Mouse (Mus musculus): ENCODE data around the gene Cd276. TPM values are rescaled to one million over a fixed set of nuclear protein-coding genes. Genes with fewer than 3 reads are reported as not detected.

The Cd276 gene
- polyA plus RNA-seq, 1 experiment from 2014 or later = 22.0 TPM

GRCm38 (mm10) chr9:58530407-58530806, 24.8 kb downstream of the Cd276 start:
- no peak overlapping the region for H3K4me2 ChIP-seq
- no peak for ATAC-seq (replicated peaks; ENCODE audit: insufficient number of reproducible peaks, insufficient read depth, low FRiP score, low read depth)
- WGBS = 91% methylated on average over 13 of the region's 13 CpGs

GRCm38 (mm10) chr9:58527841-58528240, 27.4 kb downstream of the Cd276 start:
- Histone ChIP-seq H3K4me1 (replicated peaks) (no peaks in the 10 kb centered on the region), H3K36me3 (peaks cover 36% of the 10 kb centered on the region), H3K9ac (no peak overlapping the region), H3K27ac (no peak overlapping the region), H3K4me3 (no peak overlapping the region), H3K9me3 (replicated peaks) (no peaks in the 10 kb centered on the region), H3K4me2 (no peak overlapping the region), H3K27me3 (no peaks in the 10 kb centered on the region)
- ATAC-seq (replicated peaks; ENCODE audit: insufficient number of reproducible peaks, insufficient read depth, low FRiP score, low read depth) = no peak
- 73% methylated on average over 4 of the region's 4 CpGs for WGBS

More at GRCm38 (mm10) chr9:58530407-58530806, 24.8 kb downstream of the Cd276 start:
- H3K27ac ChIP-seq = no peak overlapping the region
- H3K4me3 ChIP-seq = no peak overlapping the region
- peaks cover 32% of the 10 kb centered on the region for H3K36me3 ChIP-seq
- H3K4me1 ChIP-seq (replicated peaks) = no peaks in the 10 kb centered on the region
- no peak overlapping the region for H3K9ac ChIP-seq
- no peaks in the 10 kb centered on the region for H3K9me3 ChIP-seq (replicated peaks)
- no peaks in the 10 kb centered on the region for H3K27me3 ChIP-seq

DNA sequence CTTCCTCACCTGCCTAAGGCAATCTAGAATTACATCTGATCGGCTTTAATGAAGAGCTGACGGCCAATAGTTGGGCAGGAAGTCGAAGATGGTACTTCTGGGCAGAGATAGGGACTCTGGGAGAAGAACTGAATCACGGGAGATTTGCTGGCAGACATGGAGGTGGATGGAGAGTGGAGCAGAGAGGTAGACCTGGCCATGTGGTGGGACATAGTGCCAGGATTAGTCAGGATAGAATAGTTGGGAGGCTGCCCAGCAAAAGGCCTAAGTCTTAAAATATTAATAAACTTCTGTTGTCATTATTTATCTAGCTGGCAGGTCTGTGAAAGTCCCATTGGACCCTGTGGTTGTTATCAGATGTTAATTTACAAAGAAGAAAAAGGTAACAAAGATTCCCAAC, 30.1 kb downstream of the Cd276 start:
- peaks cover 24% of the 10 kb centered on the region for H3K4me1 ChIP-seq (replicated peaks)
- H3K9ac ChIP-seq = no peak overlapping the region
- 80% methylated on average over 4 of the region's 4 CpGs for WGBS
- H3K4me3 ChIP-seq = no peak overlapping the region
- H3K36me3 ChIP-seq = peaks cover 31% of the 10 kb centered on the region
- no peaks in the 10 kb centered on the region for H3K27me3 ChIP-seq
- H3K4me2 ChIP-seq = no peak overlapping the region
- no peaks in the 10 kb centered on the region for H3K9me3 ChIP-seq (replicated peaks)
- ATAC-seq (replicated peaks; ENCODE audit: insufficient number of reproducible peaks, insufficient read depth, low FRiP score, low read depth) = no peak
- H3K27ac ChIP-seq = no peak overlapping the region

GRCm38 (mm10) chr9:58521883-58522423, 33.3 kb downstream of the Cd276 start:
- WGBS = 41% methylated on average over 4 of the region's 4 CpGs
- Histone ChIP-seq H3K36me3 (peaks cover 9% of the 10 kb centered on the region; the same call in 1 of the 2 replicates), H3K4me1 (replicated peaks) (peaks cover 31% of the 10 kb centered on the region), H3K27ac (peak overlapping the region; percentile 72), H3K4me3 (no peak overlapping the region), H3K27me3 (no peaks in the 10 kb centered on the region), H3K9me3 (replicated peaks) (no peaks in the 10 kb centered on the region), H3K4me2 (no peak overlapping the region), H3K9ac (no peak overlapping the region)
- no peak for ATAC-seq (replicated peaks; ENCODE audit: insufficient number of reproducible peaks, insufficient read depth, low FRiP score, low read depth)

DNA sequence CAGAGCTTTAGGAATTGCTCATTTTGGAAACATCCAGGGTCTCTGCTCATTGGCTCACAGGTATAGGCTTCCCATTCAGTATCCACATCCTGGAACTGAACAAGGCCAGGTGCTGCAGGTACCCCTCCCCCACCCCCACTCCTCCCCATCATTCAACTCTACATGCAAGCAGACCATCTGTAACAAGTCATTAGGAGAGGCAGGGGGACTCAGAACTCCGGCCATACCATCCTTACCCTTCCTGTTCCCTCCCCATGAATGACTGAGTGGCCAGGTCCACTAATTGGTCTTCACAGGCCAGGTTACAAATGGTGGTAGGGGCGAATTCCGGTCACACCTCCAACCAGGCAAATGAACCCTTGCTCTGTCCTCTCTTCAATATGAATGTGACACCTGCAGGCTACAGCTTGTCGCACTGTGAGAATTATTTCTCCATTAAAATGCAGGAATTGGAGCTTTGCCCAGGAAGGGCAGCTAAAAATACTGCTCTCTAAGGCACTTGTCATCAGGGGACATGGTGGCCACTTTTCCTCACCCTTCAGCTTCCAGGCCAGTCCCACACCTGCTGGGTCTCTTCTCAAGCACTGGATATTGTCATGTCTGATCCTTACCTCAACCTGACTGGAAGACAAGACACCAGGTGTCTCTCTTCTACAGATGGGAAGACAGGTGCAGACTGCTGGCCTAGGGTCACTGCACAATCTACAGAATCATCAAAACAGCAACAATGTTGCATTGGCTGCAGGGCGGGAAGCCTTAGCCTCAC, 34.2 kb downstream of the Cd276 start:
- peak; percentile 36; the same call in 1 of the 2 replicates for ATAC-seq (replicated peaks; ENCODE audit: insufficient number of reproducible peaks, insufficient read depth, low FRiP score, low read depth)
- Histone ChIP-seq H3K27ac (peak overlapping the region; percentile 72), H3K27me3 (no peaks in the 10 kb centered on the region), H3K9ac (no peak overlapping the region), H3K4me2 (no peak overlapping the region), H3K36me3 (peaks cover 4% of the 10 kb centered on the region; the same call in 1 of the 2 replicates), H3K4me3 (no peak overlapping the region), H3K9me3 (replicated peaks) (no peaks in the 10 kb centered on the region), H3K4me1 (replicated peaks) (peaks cover 31% of the 10 kb centered on the region)
- WGBS = 38% methylated on average over 5 of the region's 5 CpGs

DNA sequence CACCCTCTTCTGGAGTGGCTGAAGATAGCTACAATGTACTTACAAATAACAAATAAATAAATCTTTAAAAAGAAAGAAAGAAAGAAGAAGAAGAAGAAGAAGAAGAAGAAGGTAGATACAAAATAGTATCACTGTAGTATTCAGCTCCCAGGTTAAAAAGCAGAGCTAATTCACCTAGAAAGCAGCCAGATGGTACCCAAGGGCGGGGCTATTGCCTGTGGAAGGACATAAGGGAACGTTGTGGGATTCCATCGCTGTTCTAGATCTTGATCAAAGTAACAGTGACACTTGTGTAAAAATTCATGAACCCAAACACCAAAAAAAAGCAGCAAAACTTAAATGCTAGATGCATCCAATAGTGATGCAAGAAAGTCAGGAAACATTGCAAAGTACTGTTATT, 35.3 kb downstream of the Cd276 start:
- Histone ChIP-seq H3K27me3 (no peaks in the 10 kb centered on the region), H3K9ac (no peak overlapping the region), H3K36me3 (peaks cover 4% of the 10 kb centered on the region; the same call in 1 of the 2 replicates), H3K4me1 (replicated peaks) (peaks cover 31% of the 10 kb centered on the region), H3K4me3 (no peak overlapping the region), H3K9me3 (replicated peaks) (no peaks in the 10 kb centered on the region), H3K4me2 (no peak overlapping the region), H3K27ac (no peak overlapping the region)
- 86% methylated on average over 3 of the region's 3 CpGs for WGBS
- ATAC-seq (replicated peaks; ENCODE audit: insufficient number of reproducible peaks, insufficient read depth, low FRiP score, low read depth) = no peak

DNA sequence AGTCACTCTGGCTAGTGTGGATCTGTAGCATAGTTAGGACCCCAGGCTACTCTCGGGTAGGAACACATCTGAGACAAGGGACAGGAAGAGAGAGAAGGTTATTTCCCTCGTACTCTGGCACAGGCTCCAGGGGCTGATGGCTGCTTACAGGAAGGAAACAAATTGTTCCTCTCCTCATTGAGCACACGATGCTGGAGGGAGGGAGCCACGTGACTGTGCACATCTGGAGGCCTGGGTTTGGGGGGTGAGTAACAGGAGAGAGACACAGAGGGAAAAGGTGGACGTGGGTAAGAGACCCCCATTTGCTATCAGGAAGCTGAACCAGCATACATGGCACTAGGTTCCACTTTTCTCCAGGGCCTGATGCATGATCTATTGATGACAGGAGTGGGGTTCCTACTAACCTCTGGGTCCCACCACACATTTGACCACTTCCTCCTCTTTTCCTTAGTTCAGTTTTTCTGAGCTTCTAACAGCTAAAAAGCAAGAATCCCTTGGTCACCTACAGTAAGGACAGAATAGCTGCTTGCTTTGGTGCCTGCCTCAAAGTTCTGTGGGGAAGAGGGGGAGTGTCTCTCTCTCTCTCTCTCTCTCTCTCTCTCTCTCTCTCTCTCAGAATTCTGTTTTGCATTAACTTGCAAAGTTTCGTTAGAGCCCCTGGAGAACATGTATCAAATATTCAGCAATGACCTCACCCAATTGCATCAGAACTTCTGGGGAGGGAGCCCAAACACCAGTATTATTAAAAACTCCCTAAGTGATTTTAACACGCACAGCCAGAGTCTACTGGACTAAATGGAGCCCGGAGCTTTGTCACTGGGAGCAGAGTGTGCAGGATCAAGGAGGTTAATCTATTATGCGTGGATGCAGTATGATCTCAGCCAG, 37.1 kb downstream of the Cd276 start:
- Histone ChIP-seq H3K4me1 (replicated peaks) (peaks cover 31% of the 10 kb centered on the region), H3K36me3 (no peaks in the 10 kb centered on the region), H3K4me3 (no peak overlapping the region), H3K9ac (no peak overlapping the region), H3K4me2 (no peak overlapping the region), H3K27me3 (no peaks in the 10 kb centered on the region), H3K27ac (0 out of 2 replicates have a peak overlapping the region, but pooled peaks have one; percentile 18), H3K9me3 (replicated peaks) (no peaks in the 10 kb centered on the region)
- no peak for ATAC-seq (replicated peaks; ENCODE audit: insufficient number of reproducible peaks, insufficient read depth, low FRiP score, low read depth)
- WGBS = 44% methylated on average over 9 of the region's 9 CpGs

DNA sequence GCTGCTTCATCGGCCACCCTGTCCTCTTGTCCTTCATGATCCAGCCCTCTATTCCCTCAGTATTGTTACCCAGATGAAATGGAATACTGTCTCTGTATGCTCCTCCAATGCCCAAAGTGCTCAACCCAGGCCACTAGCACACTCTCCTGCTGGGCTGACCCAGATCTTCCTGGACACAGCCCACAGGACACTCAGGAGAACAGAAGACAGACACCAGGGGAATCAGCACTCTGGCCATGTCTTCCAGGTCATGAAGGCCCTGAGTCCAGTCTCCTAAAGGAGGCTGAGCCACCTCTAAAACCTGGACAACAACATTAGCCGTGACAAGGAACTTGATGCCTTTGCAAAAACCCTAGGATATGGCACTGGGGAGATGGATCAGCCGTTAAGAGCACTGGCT, 38.8 kb downstream of the Cd276 start:
- ATAC-seq (replicated peaks; ENCODE audit: insufficient number of reproducible peaks, insufficient read depth, low FRiP score, low read depth) = no peak
- Histone ChIP-seq H3K9me3 (replicated peaks) (no peaks in the 10 kb centered on the region), H3K27me3 (no peaks in the 10 kb centered on the region), H3K4me2 (no peak overlapping the region), H3K4me3 (no peak overlapping the region), H3K27ac (no peak overlapping the region), H3K36me3 (no peaks in the 10 kb centered on the region), H3K4me1 (replicated peaks) (peaks cover 19% of the 10 kb centered on the region), H3K9ac (no peak overlapping the region)
- WGBS = 83% methylated on average over 3 of the region's 3 CpGs

- H3K4me2 ChIP-seq = no peak overlapping the region
- no peaks in the 10 kb centered on the region for H3K27me3 ChIP-seq
- WGBS = 41% methylated on average over 5 of the region's 5 CpGs
- ATAC-seq (replicated peaks; ENCODE audit: insufficient number of reproducible peaks, insufficient read depth, low FRiP score, low read depth) = no peak
- H3K4me1 ChIP-seq (replicated peaks) = peaks cover 7% of the 10 kb centered on the region; the same call in 1 of the 2 replicates
- no peak overlapping the region for H3K27ac ChIP-seq
- H3K9ac ChIP-seq = no peak overlapping the region
- no peak overlapping the region for H3K4me3 ChIP-seq
- H3K9me3 ChIP-seq (replicated peaks) = no peaks in the 10 kb centered on the region
- no peaks in the 10 kb centered on the region for H3K36me3 ChIP-seq
Observed at GRCm38 (mm10) chr9:58513749-58514148, 41.5 kb downstream of the Cd276 start.

GRCm38 (mm10) chr9:58510452-58510851, 44.8 kb downstream of the Cd276 start:
- Histone ChIP-seq H3K4me2 (no peak overlapping the region), H3K27me3 (no peaks in the 10 kb centered on the region), H3K36me3 (no peaks in the 10 kb centered on the region), H3K4me1 (replicated peaks) (no peaks in the 10 kb centered on the region; the same call in 1 of the 2 replicates), H3K4me3 (no peak overlapping the region), H3K9ac (no peak overlapping the region), H3K27ac (no peak overlapping the region), H3K9me3 (replicated peaks) (no peaks in the 10 kb centered on the region)
- 83% methylated on average over 5 of the region's 5 CpGs for whole genome bisulfite sequencing
- no peak for ATAC-seq (replicated peaks; ENCODE audit: insufficient number of reproducible peaks, insufficient read depth, low FRiP score, low read depth)

Measured in heart, embryonic 15.5 days (tissue).